ENCODE assay signal across 8 mouse cellular contexts in genomic region chr11:89839671-89840327, GRCm38 (mm10).
A peak's percentile ranks its signal among the peaks of the same experiment; 100 is the strongest.
DNase-seq lines count a peak whose midpoint lies in the region; ATAC-seq lines count a peak whose summit lies in the region.

No protein-coding gene starts in this region.

- no peaks in the 10 kb centered on the region for H3K36me3 ChIP-seq in hindbrain, embryonic 14.5 days (replicated peaks; ENCODE audit: control insufficient read depth, insufficient read depth)
- no peaks in the 10 kb centered on the region for H3K36me3 ChIP-seq in midbrain, embryonic 15.5 days (replicated peaks)

- WGBS in hindbrain, embryonic 14.5 days: 11% methylated on average over 6 of the region's 6 CpGs
- 15% methylated on average over 6 of the region's 6 CpGs for WGBS in midbrain, embryonic 15.5 days

- peak; percentile 1 for DNase-seq in cerebellum, adult 9-10 months
- peak; percentile 43 for DNase-seq in testis, postnatal 10 days (ENCODE audit: low spot score)
- no peak for DNase-seq in testis, postnatal 14 days (ENCODE audit: low spot score)
- peak; percentile 53 for DNase-seq in hindbrain, embryonic 14.5 days (ENCODE audit: low spot score)
- no peak for DNase-seq in yolk sac, embryonic 10.5 days (ENCODE audit: low spot score)
- no peak for DNase-seq in spleen, postnatal 14 days (ENCODE audit: low spot score in 2 of 2)

- no peak overlapping the region for H3K9ac ChIP-seq in hindbrain, embryonic 14.5 days
- H3K9ac ChIP-seq in midbrain, embryonic 15.5 days: no peak overlapping the region

- no peak for ATAC-seq in cerebellum, adult (ENCODE audit: insufficient number of reproducible peaks, low FRiP score, low TSS enrichment)
- ATAC-seq in hindbrain, embryonic 14.5 days (ENCODE audit: low FRiP score): peak; percentile 73; the same call in 1 of the 2 replicates
- peak; percentile 65; the same call in 1 of the 2 replicates for ATAC-seq in midbrain, embryonic 15.5 days (replicated peaks)

- no peak overlapping the region for H3K4me2 ChIP-seq in hindbrain, embryonic 14.5 days (replicated peaks)
- no peak overlapping the region for H3K4me2 ChIP-seq in midbrain, embryonic 15.5 days

- H3K4me1 ChIP-seq in hindbrain, embryonic 14.5 days (replicated peaks; ENCODE audit: control insufficient read depth, insufficient read depth, low read length): peaks cover 6% of the 10 kb centered on the region; the same call in 1 of the 2 replicates
- H3K4me1 ChIP-seq in midbrain, embryonic 15.5 days: no peaks in the 10 kb centered on the region

- no peak overlapping the region for H3K4me3 ChIP-seq in hindbrain, embryonic 14.5 days (replicated peaks; ENCODE audit: low read length)
- H3K4me3 ChIP-seq in midbrain, embryonic 15.5 days: no peak overlapping the region

- H3K9me3 ChIP-seq in hindbrain, embryonic 14.5 days (ENCODE audit: control insufficient read depth, low read length): no peaks in the 10 kb centered on the region
- H3K9me3 ChIP-seq in midbrain, embryonic 15.5 days: no peaks in the 10 kb centered on the region

- H3K27ac ChIP-seq in hindbrain, embryonic 14.5 days: peak overlapping the region; percentile 51
- H3K27ac ChIP-seq in midbrain, embryonic 15.5 days: no peak overlapping the region

- no peaks in the 10 kb centered on the region for H3K27me3 ChIP-seq in hindbrain, embryonic 14.5 days (ENCODE audit: control insufficient read depth, insufficient read depth, low read length)
- H3K27me3 ChIP-seq in midbrain, embryonic 15.5 days (replicated peaks): no peaks in the 10 kb centered on the region

Comparison
In these comparisons a context has a peak if more than half of its experiments do, and no peak if none do; other contexts are left out.
1. DNase-seq: peak in cerebellum, adult 9-10 months (single experiment), testis, postnatal 10 days (single experiment) and hindbrain, embryonic 14.5 days (single experiment); none in testis, postnatal 14 days (single experiment), yolk sac, embryonic 10.5 days (single experiment) and spleen, postnatal 14 days (0 of 2).